ENCODE assay signal across 8 mouse cellular contexts in the genomic region with DNA sequence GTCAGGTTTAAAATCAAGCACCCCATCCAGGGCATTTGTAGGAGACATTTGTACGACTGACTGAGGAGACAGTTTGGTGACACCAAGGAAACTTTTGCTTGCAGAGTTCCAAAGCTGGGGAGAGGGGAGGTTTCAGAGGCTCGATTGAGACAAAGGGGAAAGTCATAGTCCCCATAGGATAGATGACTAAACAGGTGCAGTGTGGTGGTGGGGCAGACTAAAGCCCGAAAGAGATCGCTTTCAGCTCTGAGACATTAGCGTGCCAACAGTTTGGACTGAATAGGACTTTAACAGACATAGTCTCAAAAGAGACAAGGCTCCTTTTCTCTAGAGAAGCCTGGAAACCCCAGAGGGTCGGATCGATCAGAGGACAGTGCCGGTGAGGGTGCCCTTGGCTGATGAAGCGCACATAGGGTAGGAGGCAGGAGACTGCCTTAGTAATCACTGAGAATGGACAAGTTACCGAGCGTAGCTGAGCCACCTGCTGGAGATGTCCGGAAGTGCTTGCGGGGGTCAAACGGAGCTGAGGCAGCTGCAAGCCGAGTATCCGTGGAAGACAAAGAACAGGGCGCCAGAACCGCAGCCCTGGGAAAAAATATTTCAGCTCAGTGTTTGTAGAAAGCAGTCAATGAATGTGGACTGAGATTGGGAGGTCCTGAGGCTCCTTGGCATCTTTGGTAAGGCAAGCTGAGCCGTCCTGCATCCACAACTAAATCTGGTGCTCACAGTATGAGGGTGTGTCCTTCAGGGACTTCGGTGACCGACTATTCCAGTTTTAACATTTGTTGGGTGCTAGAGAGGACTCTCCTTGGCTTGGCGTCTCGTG.
DNase-seq lines count a peak whose midpoint lies in the region; ATAC-seq and TF ChIP-seq lines count a peak whose summit lies in the region.

No protein-coding gene starts in this region.

- WGBS in heart, embryonic 13.5 days, result 24% methylated on average over 23 of the region's 23 CpGs
- WGBS in liver, embryonic 15.5 days (ENCODE audit: insufficient replicate concordance), result 23% methylated on average over 23 of the region's 23 CpGs
- WGBS in neural tube, embryonic 13.5 days, result 28% methylated on average over 23 of the region's 23 CpGs

- no peak overlapping the region for H3K4me3 ChIP-seq in testis, adult 2 months (ENCODE audit: control insufficient read depth, low read depth, low read length)
- H3K4me3 ChIP-seq in heart, embryonic 13.5 days, result peak overlapping the region; percentile 45
- H3K4me3 ChIP-seq in liver, embryonic 15.5 days (replicated peaks), result 0 out of 2 replicates have a peak overlapping the region, but pooled peaks have one; percentile 8
- H3K4me3 ChIP-seq in neural tube, embryonic 13.5 days, result peak overlapping the region; percentile 36

- H3K4me1 ChIP-seq in testis, adult 2 months (ENCODE audit: control insufficient read depth, insufficient read depth, low read length), result no peaks in the 10 kb centered on the region; the same call in 1 of the 2 replicates
- H3K4me1 ChIP-seq in heart, embryonic 13.5 days, result peaks cover 9% of the 10 kb centered on the region; the same call in 1 of the 2 replicates
- peaks cover 6% of the 10 kb centered on the region; the same call in 1 of the 2 replicates for H3K4me1 ChIP-seq in liver, embryonic 15.5 days (replicated peaks)
- H3K4me1 ChIP-seq in neural tube, embryonic 13.5 days (replicated peaks), result peaks cover 14% of the 10 kb centered on the region; the same call in 1 of the 2 replicates

- ATAC-seq in heart, embryonic 13.5 days (ENCODE audit: extremely low read depth, insufficient number of reproducible peaks, low FRiP score, low TSS enrichment), result no peak
- no peak for ATAC-seq in liver, embryonic 15.5 days (ENCODE audit: insufficient read depth)
- peak; percentile 91 for ATAC-seq in neural tube, embryonic 13.5 days (ENCODE audit: low read depth)

- H3K9me3 ChIP-seq in heart, embryonic 13.5 days, result no peaks in the 10 kb centered on the region
- H3K9me3 ChIP-seq in liver, embryonic 15.5 days (replicated peaks), result no peaks in the 10 kb centered on the region
- no peaks in the 10 kb centered on the region for H3K9me3 ChIP-seq in neural tube, embryonic 13.5 days

- H3K4me2 ChIP-seq in heart, embryonic 13.5 days, result peak overlapping the region; percentile 66
- H3K4me2 ChIP-seq in liver, embryonic 15.5 days, result peak overlapping the region; percentile 52
- H3K4me2 ChIP-seq in neural tube, embryonic 13.5 days, result peak overlapping the region; percentile 56

- no peak overlapping the region for H3K27ac ChIP-seq in testis, adult 2 months (ENCODE audit: control insufficient read depth, insufficient read depth, low read depth, low read length)
- H3K27ac ChIP-seq in heart, embryonic 13.5 days (replicated peaks), result no peak overlapping the region
- H3K27ac ChIP-seq in liver, embryonic 15.5 days (replicated peaks), result no peak overlapping the region
- H3K27ac ChIP-seq in neural tube, embryonic 13.5 days (replicated peaks), result peak overlapping the region; percentile 66

- H3K27me3 ChIP-seq in testis, adult 2 months (ENCODE audit: control insufficient read depth, insufficient read depth, low read length), result no peaks in the 10 kb centered on the region
- no peaks in the 10 kb centered on the region for H3K27me3 ChIP-seq in heart, embryonic 13.5 days (replicated peaks)
- H3K27me3 ChIP-seq in liver, embryonic 15.5 days, result 0 out of 2 replicates have a peak, but pooled peaks cover 5% of the 10 kb centered on the region
- H3K27me3 ChIP-seq in neural tube, embryonic 13.5 days, result no peaks in the 10 kb centered on the region

- no peak for DNase-seq in testis, postnatal 14 days (ENCODE audit: low spot score)
- DNase-seq in embryo, embryonic 11.5 days (ENCODE audit: low read depth, low spot score), result peak; percentile 74
- DNase-seq in kidney, postnatal 25 days, result peak; percentile 53 to 74
- peak; percentile 22 to 71 for DNase-seq in thymus, postnatal 10 days (ENCODE audit: low spot score in 2 of 2)

- H3K36me3 ChIP-seq in testis, adult 2 months (ENCODE audit: control insufficient read depth, insufficient read depth, low read length), result no peaks in the 10 kb centered on the region
- no peaks in the 10 kb centered on the region for H3K36me3 ChIP-seq in heart, embryonic 13.5 days
- no peaks in the 10 kb centered on the region for H3K36me3 ChIP-seq in liver, embryonic 15.5 days (replicated peaks)
- no peaks in the 10 kb centered on the region for H3K36me3 ChIP-seq in neural tube, embryonic 13.5 days

- peak overlapping the region; percentile 73 for H3K9ac ChIP-seq in heart, embryonic 13.5 days
- H3K9ac ChIP-seq in liver, embryonic 15.5 days, result no peak overlapping the region
- H3K9ac ChIP-seq in neural tube, embryonic 13.5 days, result peak overlapping the region; percentile 68

- TF ChIP-seq POLR2A in testis, adult 2 months (IDR thresholded peaks at IDR 0.05; ENCODE audit: control insufficient read depth, low read depth, low read length), result no peak

- peak; percentile 71; the same call in 1 of the 2 replicates for TF ChIP-seq CTCF in testis, adult 2 months (IDR thresholded peaks at IDR 0.05; ENCODE audit: control insufficient read depth, insufficient read depth, insufficient replicate concordance, low read depth, low read length)
